Mouse (Mus musculus) bone marrow macrophage, adult 2 months (primary cell): ENCODE data around the gene B430218F22Rik.

Experiments
- CTCF ChIP-seq: IDR thresholded peaks from 2 replicates; pipeline ENCODE4 v1.5.1; 2012; ENCODE audit warnings: low read depth, mild to moderate bottlenecking, low read length, moderate library complexity
- POLR2A ChIP-seq: IDR thresholded peaks from 2 replicates; pipeline ENCODE4 v1.6.1; 2012; ENCODE audit warnings: mild to moderate bottlenecking, low read depth, low read length, borderline replicate concordance

DNA sequence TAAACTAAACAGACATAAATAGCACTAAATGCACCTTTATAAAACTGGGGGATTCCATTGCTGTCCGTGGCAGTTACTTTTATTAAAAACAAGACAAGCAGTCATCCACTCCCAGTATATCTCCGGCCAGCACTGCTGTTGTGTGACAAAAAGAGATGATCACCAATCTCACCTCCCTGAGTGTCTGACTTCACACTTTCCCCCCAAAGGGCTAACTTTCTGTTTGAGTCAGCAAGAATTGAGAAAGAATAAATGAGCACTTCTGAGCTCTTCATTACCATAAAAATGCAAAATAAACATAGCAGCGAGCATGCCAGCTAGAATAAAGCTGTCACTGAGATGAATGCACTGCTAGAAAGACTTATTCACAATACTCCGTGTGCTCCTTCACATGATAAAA lies 31.7 kb downstream of the B430218F22Rik start:
- TF ChIP-seq CTCF: no peak
- no peak for TF ChIP-seq POLR2A
